Mouse (Mus musculus): ENCODE results near the gene Etv2.

Gene Etv2

GRCm38 (mm10) chr7:30625530-30626384 lies 9.9 kb downstream of the Etv2 start, which contains the start of gene Cox6b1:
Gene Cox6b1 (minus strand): TSS chr7:30626151.
- Histone ChIP-seq H3K4me3 (replicated peaks; ENCODE audit: low read length) (peak within 1 kb of the TSS; percentile 96), H3K9me3 (ENCODE audit: low read length) (no peaks in the 10 kb centered on the region), H3K4me1 (replicated peaks; ENCODE audit: low read depth, low read length) (peaks cover 55% of the 10 kb centered on the region), H3K36me3 (ENCODE audit: insufficient read depth, low read length) (peaks cover 39% of the 10 kb centered on the region), H3K27me3 (ENCODE audit: insufficient read depth, low read length) (no peaks in the 10 kb centered on the region)
- TF ChIP-seq NANOG (IDR thresholded peaks at IDR 0.05; ENCODE audit: borderline replicate concordance, low read length) = no peak
- TF ChIP-seq CTCF (conservative IDR thresholded peaks at IDR 0.05; ENCODE audit: low read length) = no peak
- TF ChIP-seq POU5F1 (IDR thresholded peaks at IDR 0.05; ENCODE audit: borderline replicate concordance, low read length) = no peak

GRCm38 (mm10) chr7:30619202-30619601 lies 16.4 kb downstream of the Etv2 start:
- H3K4me1 ChIP-seq (replicated peaks; ENCODE audit: low read depth, low read length) = peaks cover 76% of the 10 kb centered on the region
- 0 out of 2 replicates have a peak, but pooled peaks cover 4% of the 10 kb centered on the region for H3K9me3 ChIP-seq (ENCODE audit: low read length)
- no peaks in the 10 kb centered on the region for H3K27me3 ChIP-seq (ENCODE audit: insufficient read depth, low read length)
- TF ChIP-seq NANOG (IDR thresholded peaks at IDR 0.05; ENCODE audit: borderline replicate concordance, low read length) = no peak
- peak; percentile 96 for TF ChIP-seq CTCF (conservative IDR thresholded peaks at IDR 0.05; ENCODE audit: low read length)
- H3K36me3 ChIP-seq (ENCODE audit: insufficient read depth, low read length) = peaks cover 71% of the 10 kb centered on the region
- no peak overlapping the region for H3K4me3 ChIP-seq (replicated peaks; ENCODE audit: low read length)

GRCm38 (mm10) chr7:30618658-30619057 lies 17.0 kb downstream of the Etv2 start:
- Histone ChIP-seq H3K27me3 (ENCODE audit: insufficient read depth, low read length) (no peaks in the 10 kb centered on the region), H3K4me1 (replicated peaks; ENCODE audit: low read depth, low read length) (peaks cover 73% of the 10 kb centered on the region), H3K36me3 (ENCODE audit: insufficient read depth, low read length) (peaks cover 65% of the 10 kb centered on the region), H3K9me3 (ENCODE audit: low read length) (0 out of 2 replicates have a peak, but pooled peaks cover 4% of the 10 kb centered on the region), H3K4me3 (replicated peaks; ENCODE audit: low read length) (no peak overlapping the region)
- TF ChIP-seq CTCF (conservative IDR thresholded peaks at IDR 0.05; ENCODE audit: low read length) (no peak), POU5F1 (IDR thresholded peaks at IDR 0.05; ENCODE audit: borderline replicate concordance, low read length) (no peak), NANOG (IDR thresholded peaks at IDR 0.05; ENCODE audit: borderline replicate concordance, low read length) (no peak)

- Histone ChIP-seq H3K9me3 (ENCODE audit: low read length) (0 out of 2 replicates have a peak, but pooled peaks cover 4% of the 10 kb centered on the region), H3K4me1 (replicated peaks; ENCODE audit: low read depth, low read length) (peaks cover 63% of the 10 kb centered on the region), H3K27me3 (ENCODE audit: insufficient read depth, low read length) (peaks cover 5% of the 10 kb centered on the region; the same call in 1 of the 2 replicates), H3K36me3 (ENCODE audit: insufficient read depth, low read length) (peaks cover 37% of the 10 kb centered on the region), H3K4me3 (replicated peaks; ENCODE audit: low read length) (no peak overlapping the region)
- no peak for TF ChIP-seq NANOG (IDR thresholded peaks at IDR 0.05; ENCODE audit: borderline replicate concordance, low read length)
- TF ChIP-seq POU5F1 (IDR thresholded peaks at IDR 0.05; ENCODE audit: borderline replicate concordance, low read length) = no peak
- no peak for TF ChIP-seq CTCF (conservative IDR thresholded peaks at IDR 0.05; ENCODE audit: low read length)
Measured at GRCm38 (mm10) chr7:30615049-30615760, 20.4 kb downstream of the Etv2 start.

- Histone ChIP-seq H3K4me1 (replicated peaks; ENCODE audit: low read depth, low read length) (peaks cover 66% of the 10 kb centered on the region), H3K9me3 (ENCODE audit: low read length) (0 out of 2 replicates have a peak, but pooled peaks cover 4% of the 10 kb centered on the region), H3K4me3 (replicated peaks; ENCODE audit: low read length) (no peak overlapping the region), H3K27me3 (ENCODE audit: insufficient read depth, low read length) (peaks cover 5% of the 10 kb centered on the region; the same call in 1 of the 2 replicates), H3K36me3 (ENCODE audit: insufficient read depth, low read length) (peaks cover 36% of the 10 kb centered on the region)
- TF ChIP-seq NANOG (IDR thresholded peaks at IDR 0.05; ENCODE audit: borderline replicate concordance, low read length) = no peak
- TF ChIP-seq POU5F1 (IDR thresholded peaks at IDR 0.05; ENCODE audit: borderline replicate concordance, low read length) = no peak
- TF ChIP-seq CTCF (conservative IDR thresholded peaks at IDR 0.05; ENCODE audit: low read length) = peak; percentile 18; the same call in 1 of the 2 replicates
Measured at GRCm38 (mm10) chr7:30614454-30614853, 21.2 kb downstream of the Etv2 start.

GRCm38 (mm10) chr7:30613529-30614112 lies 22.0 kb downstream of the Etv2 start:
- Histone ChIP-seq H3K4me1 (replicated peaks; ENCODE audit: low read depth, low read length) (peaks cover 68% of the 10 kb centered on the region), H3K27me3 (ENCODE audit: insufficient read depth, low read length) (peaks cover 5% of the 10 kb centered on the region; the same call in 1 of the 2 replicates), H3K36me3 (ENCODE audit: insufficient read depth, low read length) (peaks cover 29% of the 10 kb centered on the region), H3K9me3 (ENCODE audit: low read length) (0 out of 2 replicates have a peak, but pooled peaks cover 4% of the 10 kb centered on the region), H3K4me3 (replicated peaks; ENCODE audit: low read length) (no peak overlapping the region)
- TF ChIP-seq POU5F1 (IDR thresholded peaks at IDR 0.05; ENCODE audit: borderline replicate concordance, low read length) = no peak
- TF ChIP-seq CTCF (conservative IDR thresholded peaks at IDR 0.05; ENCODE audit: low read length) = peak; percentile 59
- no peak for TF ChIP-seq NANOG (IDR thresholded peaks at IDR 0.05; ENCODE audit: borderline replicate concordance, low read length)

GRCm38 (mm10) chr7:30612654-30613402 lies 22.8 kb downstream of the Etv2 start, which contains the start of gene Upk1a:
Gene Upk1a (minus strand): TSS chr7:30612847.
- Histone ChIP-seq H3K4me3 (replicated peaks; ENCODE audit: low read length) (no peak within 1 kb of the TSS), H3K4me1 (replicated peaks; ENCODE audit: low read depth, low read length) (peaks cover 70% of the 10 kb centered on the region), H3K9me3 (ENCODE audit: low read length) (0 out of 2 replicates have a peak, but pooled peaks cover 4% of the 10 kb centered on the region), H3K36me3 (ENCODE audit: insufficient read depth, low read length) (peaks cover 21% of the 10 kb centered on the region), H3K27me3 (ENCODE audit: insufficient read depth, low read length) (peaks cover 5% of the 10 kb centered on the region; the same call in 1 of the 2 replicates)
- no peak for TF ChIP-seq NANOG (IDR thresholded peaks at IDR 0.05; ENCODE audit: borderline replicate concordance, low read length)
- TF ChIP-seq POU5F1 (IDR thresholded peaks at IDR 0.05; ENCODE audit: borderline replicate concordance, low read length) = no peak
- TF ChIP-seq CTCF (conservative IDR thresholded peaks at IDR 0.05; ENCODE audit: low read length) = no peak
